ENCODE assay signal across 8 mouse cellular contexts in the genomic region with DNA sequence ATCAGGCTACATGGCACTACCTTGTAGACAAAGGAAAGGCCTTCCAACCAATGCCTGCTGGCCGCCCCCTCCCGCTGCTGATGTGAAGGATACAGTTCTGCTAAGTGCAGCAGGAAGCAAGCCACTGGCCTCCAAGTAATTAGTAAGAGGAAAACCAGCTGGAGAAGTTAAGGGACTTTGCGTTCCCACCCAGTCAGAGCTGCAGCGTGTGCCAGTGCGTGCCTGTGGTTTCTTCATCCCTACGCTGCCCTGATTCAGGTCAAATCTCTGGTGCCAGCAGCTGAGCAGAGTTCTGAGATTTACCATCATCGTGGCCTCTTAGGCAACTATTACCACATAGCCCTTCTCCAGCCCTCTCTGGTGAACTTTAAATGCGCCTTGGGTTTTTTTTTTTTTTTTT. TPM values are rescaled to one million over a fixed set of nuclear protein-coding genes. Genes with fewer than 3 reads are reported as not detected.
A peak's percentile ranks its signal among the peaks of the same experiment; 100 is the strongest.
DNase-seq lines count a peak whose midpoint lies in the region; TF ChIP-seq lines count a peak whose summit lies in the region.
"Had no signal": no experiment of that assay in that cellular context is flagged by ENCODE, and none has a peak within 500 bp of the region (broad histone marks: within the 10 kb centered on the region; RNA-seq: fewer than 3 reads in every experiment).

No protein-coding gene starts in this region.

- TF ChIP-seq POLR2A in heart, adult 2 months (IDR thresholded peaks at IDR 0.05; ENCODE audit: insufficient read depth, low read depth, low read length): no peak

- intact Hi-C loops in heart, adult 2 months (cut with DNase I): loop anchor here (1.0 kb wide), 1 partner anchor 17 kb away; no protein-coding TSS in a partner anchor

- H3K4me1 ChIP-seq in heart, adult 2 months (ENCODE audit: control insufficient read depth, insufficient read depth, low read length): peaks cover 10% of the 10 kb centered on the region
- peaks cover 23% of the 10 kb centered on the region for H3K4me1 ChIP-seq in limb, embryonic 10.5 days
- peaks cover 16% of the 10 kb centered on the region for H3K4me1 ChIP-seq in midbrain, embryonic 10.5 days

- peak; percentile 49 for DNase-seq in urinary bladder, postnatal 14 days (ENCODE audit: low spot score)
- no peak for DNase-seq in urinary bladder, postnatal 4 days (ENCODE audit: low spot score in 2 of 2)
- DNase-seq in heart, adult 2 months: peak in 1 of 2 experiments; percentile 58
- DNase-seq in limb, embryonic 10.5 days (ENCODE audit: low spot score): no peak
- no peak for DNase-seq in thymus, adult 18-20 months
- no peak for DNase-seq in midbrain, embryonic 10.5 days (ENCODE audit: low spot score)
- no peak for DNase-seq in cerebellum, adult 9-11 months
- DNase-seq: cerebellum, adult 8-10 months had no signal

- no peaks in the 10 kb centered on the region for H3K36me3 ChIP-seq in heart, adult 2 months (ENCODE audit: control insufficient read depth, insufficient read depth, low read length)
- no peaks in the 10 kb centered on the region for H3K36me3 ChIP-seq in limb, embryonic 10.5 days
- H3K36me3 ChIP-seq in midbrain, embryonic 10.5 days: no peaks in the 10 kb centered on the region

- H3K27me3 ChIP-seq in heart, adult 2 months (ENCODE audit: control insufficient read depth, insufficient read depth, low read length): no peaks in the 10 kb centered on the region
- H3K27me3 ChIP-seq in limb, embryonic 10.5 days (ENCODE audit: low read depth, poor library complexity, severe bottlenecking): peaks cover 26% of the 10 kb centered on the region
- peaks cover 25% of the 10 kb centered on the region for H3K27me3 ChIP-seq in midbrain, embryonic 10.5 days (ENCODE audit: low read depth, poor library complexity, severe bottlenecking)

- peak; percentile 78; the same call in 1 of the 2 replicates for TF ChIP-seq EP300 in heart, adult 2 months (IDR thresholded peaks at IDR 0.05; ENCODE audit: insufficient read depth, low read depth, low read length)

- no peak overlapping the region for H3K4me3 ChIP-seq in heart, adult 2 months
- H3K4me3 ChIP-seq in limb, embryonic 10.5 days: no peak overlapping the region
- H3K4me3 ChIP-seq in midbrain, embryonic 10.5 days: no peak overlapping the region

- H3K9ac ChIP-seq in heart, adult 2 months (ENCODE audit: low read depth, low read length): no peak overlapping the region

- no peak overlapping the region for H3K27ac ChIP-seq in heart, adult 2 months
- peak overlapping the region; percentile 73; the same call in 1 of the 2 replicates for H3K27ac ChIP-seq in limb, embryonic 10.5 days
- H3K27ac ChIP-seq in midbrain, embryonic 10.5 days (replicated peaks): no peak overlapping the region

- H3K9me3 ChIP-seq in limb, embryonic 10.5 days (replicated peaks): no peaks in the 10 kb centered on the region
- H3K9me3 ChIP-seq in midbrain, embryonic 10.5 days (replicated peaks): no peaks in the 10 kb centered on the region

- WGBS in heart, adult 2 months: 47% methylated on average over 8 of the region's 8 CpGs
- 70% methylated on average over 8 of the region's 8 CpGs for WGBS in limb, embryonic 10.5 days
- 78% methylated on average over 8 of the region's 8 CpGs for WGBS in midbrain, embryonic 10.5 days

- H3K79me2 ChIP-seq in heart, adult 2 months (replicated peaks; ENCODE audit: control insufficient read depth, insufficient read depth, low read length): no peaks in the 10 kb centered on the region

- no peak for TF ChIP-seq CTCF in heart, adult 2 months (IDR thresholded peaks at IDR 0.05)

RNA-seq across cellular contexts. Expression of gene Sphk1, which starts 12.2 kb away (rescaled TPM):
- 1 to 10 TPM in 1 of 2 experiments, under 1 TPM in 1; 0.98 to 1.1 TPM for total RNA-seq in heart, adult 2 months (2021)
- 3.2 and 3.3 TPM in 2 replicates for polyA plus RNA-seq in heart, adult 2 months (2012; rRNA removed)
- 0.30 and 0.54 TPM in 2 replicates for polyA plus RNA-seq in limb, embryonic 10.5 days (2016; fragmentation: Nextera tagmentation; extraction: Ambion mirVana)
- polyA plus RNA-seq in midbrain, embryonic 10.5 days (2016; fragmentation: Nextera tagmentation; extraction: Ambion mirVana): 6.4 and 9.4 TPM in 2 replicates

RNA-seq across cellular contexts. Expression of gene Prpsap1, which starts 24.5 kb away (rescaled TPM):
- total RNA-seq in heart, adult 2 months (2021): 10 to 100 TPM; 28.9 to 30.0 TPM
- polyA plus RNA-seq in heart, adult 2 months (2012; rRNA removed): 37.3 and 39.1 TPM in 2 replicates
- 203 and 209 TPM in 2 replicates for polyA plus RNA-seq in limb, embryonic 10.5 days (2016; fragmentation: Nextera tagmentation; extraction: Ambion mirVana)
- polyA plus RNA-seq in midbrain, embryonic 10.5 days (2016; fragmentation: Nextera tagmentation; extraction: Ambion mirVana): 224 and 227 TPM in 2 replicates

RNA-seq across cellular contexts. Expression of gene Qrich2, which starts 52.4 kb away (rescaled TPM):
- not detected for total RNA-seq in heart, adult 2 months (2021)
- polyA plus RNA-seq in heart, adult 2 months (2012; rRNA removed): 0.18 and 0.23 TPM in 2 replicates
- polyA plus RNA-seq in limb, embryonic 10.5 days (2016; fragmentation: Nextera tagmentation; extraction: Ambion mirVana): 0.36 and 0.44 TPM in 2 replicates
- 0.10 and 0.21 TPM in 2 replicates for polyA plus RNA-seq in midbrain, embryonic 10.5 days (2016; fragmentation: Nextera tagmentation; extraction: Ambion mirVana)
